Mouse (Mus musculus) embryo, embryonic 10.5 days (tissue): Measurements from ENCODE around the gene Cyb5d1.

Experiments used
- DNase-seq: peaks from one replicate; pipeline ENCODE4 v3.0.0-alpha.2; 2015; ENCODE audit warnings: low spot score

Cyb5d1 gene

GRCm38 (mm10) chr11:69379600-69379999, 15.8 kb downstream of the Cyb5d1 start:
- no peak for DNase-seq

GRCm38 (mm10) chr11:69377766-69378165, 17.7 kb downstream of the Cyb5d1 start:
- no peak for DNase-seq

DNA sequence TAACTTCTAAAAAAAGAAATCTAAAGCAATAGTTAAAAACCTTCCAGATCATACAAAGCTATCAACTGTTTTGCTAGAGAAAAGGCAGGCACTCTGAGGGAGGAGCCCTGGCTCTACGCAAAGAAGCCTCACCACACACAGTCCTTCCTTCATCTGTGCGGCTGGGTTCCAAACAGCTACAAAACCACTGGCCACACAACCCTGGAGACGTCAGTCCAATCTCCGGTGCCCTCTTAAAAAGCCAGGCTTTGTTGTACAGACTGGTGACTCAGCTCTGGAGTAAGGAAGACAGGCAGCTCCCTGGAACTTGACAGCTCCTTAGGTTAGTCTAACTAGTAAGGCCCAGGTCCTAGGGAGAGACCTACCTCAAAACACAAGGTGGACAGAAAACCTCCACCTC, 19.8 kb downstream of the Cyb5d1 start:
- no peak for DNase-seq

DNA sequence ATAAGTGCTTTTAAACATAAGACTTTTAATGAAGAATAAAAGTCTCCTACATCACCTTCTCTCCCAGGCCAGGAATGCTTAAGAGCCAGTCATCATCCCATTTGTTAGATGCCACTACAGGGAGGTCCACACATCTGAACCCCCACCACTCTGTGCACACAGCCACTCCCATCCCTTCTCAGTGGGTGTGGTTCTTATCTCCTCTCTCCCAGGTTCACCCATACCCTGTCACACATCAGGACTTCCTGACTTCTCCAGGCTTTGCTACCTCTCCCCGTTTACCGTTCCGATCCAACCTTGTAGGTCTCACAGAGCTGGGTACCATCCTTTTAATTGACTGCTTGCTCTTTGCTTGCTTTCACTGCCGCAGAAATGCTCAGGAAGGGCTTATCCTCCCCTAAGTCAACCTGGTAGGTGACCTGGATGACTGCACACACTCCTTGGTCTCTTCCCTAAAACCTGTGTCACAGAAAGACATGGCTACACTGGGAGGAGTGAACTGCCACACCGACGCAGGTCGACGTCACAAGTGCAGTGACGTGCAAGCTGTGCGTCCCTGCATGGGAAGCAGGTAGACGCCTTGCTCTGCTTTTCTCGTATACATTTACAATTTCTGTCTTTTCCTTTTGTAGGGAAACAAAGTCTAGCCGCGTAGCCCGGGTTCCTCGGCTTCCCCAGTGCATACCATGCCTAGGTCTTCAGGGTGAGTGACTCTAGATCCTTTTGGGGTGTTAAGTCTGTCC, 22.0 kb downstream of the Cyb5d1 start:
- DNase-seq, result no peak

DNA sequence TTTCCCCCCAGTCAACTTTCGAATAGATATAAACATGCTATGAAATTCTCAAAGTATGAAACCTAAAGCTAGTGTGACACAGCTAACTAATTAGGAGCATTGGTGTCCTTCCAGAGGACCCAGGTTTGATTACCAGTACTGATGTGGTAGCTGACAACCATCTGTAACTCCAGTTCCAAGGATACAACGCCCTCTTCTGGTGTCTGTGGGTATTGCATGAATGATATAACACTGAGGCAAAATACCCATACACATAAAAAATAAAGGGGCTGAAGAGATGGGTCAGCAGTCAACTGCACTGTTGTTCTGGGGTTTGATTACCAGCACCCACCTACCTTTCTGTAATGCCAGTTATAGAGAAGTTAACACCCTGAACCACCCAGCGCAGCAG, 22.7 kb downstream of the Cyb5d1 start:
- DNase-seq, result peak; percentile 37

DNA sequence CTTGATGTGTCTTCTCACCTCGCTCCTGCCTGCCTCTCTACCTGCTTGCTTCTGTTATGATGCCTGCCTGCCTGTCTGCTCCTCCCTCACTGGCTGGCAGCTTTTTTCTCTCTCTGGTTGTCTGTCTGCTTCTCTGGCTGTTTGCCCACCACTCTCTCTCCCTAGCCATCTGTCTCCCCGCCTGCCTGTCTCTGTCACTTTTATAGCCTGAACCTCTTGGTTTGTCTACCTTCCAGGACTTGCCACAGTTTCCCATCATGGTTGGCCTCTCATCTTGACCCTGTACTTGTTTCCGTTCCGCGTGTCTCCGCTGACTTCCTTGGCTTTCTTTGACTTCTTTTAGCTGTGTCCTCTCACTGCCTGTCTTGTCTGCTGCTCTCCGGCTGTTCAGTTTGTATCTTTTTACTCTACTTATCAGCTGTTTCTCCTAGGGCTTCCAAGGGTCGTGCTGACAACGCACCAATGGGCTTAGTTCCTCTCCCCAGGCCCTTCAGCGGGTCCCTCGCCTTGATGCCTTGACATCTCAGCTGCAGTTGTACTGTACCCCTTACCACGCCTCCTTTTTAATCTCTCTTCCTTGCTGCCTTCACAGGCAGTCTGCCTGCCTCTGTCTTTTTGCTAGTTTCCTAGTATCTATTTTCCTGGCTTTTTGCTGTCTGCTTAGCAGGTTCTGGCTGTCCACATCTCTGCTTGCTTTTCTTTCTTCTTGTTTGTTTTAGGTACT, 23.2 kb downstream of the Cyb5d1 start:
- DNase-seq, result peak; percentile 22

DNA sequence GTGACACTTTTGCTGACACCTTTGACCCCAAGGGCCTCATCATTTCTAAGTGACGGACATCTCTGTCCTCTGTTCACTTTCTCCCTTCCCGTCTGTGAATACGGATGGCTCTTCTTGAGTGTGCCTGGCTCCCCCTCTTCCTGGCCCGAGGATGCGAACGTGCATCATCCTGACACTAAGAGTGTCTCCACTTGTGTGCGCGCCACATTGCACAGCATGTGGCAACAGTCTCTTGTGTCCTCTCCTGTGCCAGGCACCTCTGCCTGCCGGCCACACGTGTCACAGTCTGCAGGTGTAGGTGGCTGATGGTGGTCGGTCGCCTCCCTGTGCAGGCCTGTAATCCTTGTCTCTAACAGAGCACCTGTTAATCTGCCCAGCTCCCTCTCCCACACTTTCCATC, 23.8 kb downstream of the Cyb5d1 start:
- peak; percentile 33 for DNase-seq

- peak; percentile 46 for DNase-seq
Observed at GRCm38 (mm10) chr11:69370817-69371215, 24.6 kb downstream of the Cyb5d1 start.

DNA sequence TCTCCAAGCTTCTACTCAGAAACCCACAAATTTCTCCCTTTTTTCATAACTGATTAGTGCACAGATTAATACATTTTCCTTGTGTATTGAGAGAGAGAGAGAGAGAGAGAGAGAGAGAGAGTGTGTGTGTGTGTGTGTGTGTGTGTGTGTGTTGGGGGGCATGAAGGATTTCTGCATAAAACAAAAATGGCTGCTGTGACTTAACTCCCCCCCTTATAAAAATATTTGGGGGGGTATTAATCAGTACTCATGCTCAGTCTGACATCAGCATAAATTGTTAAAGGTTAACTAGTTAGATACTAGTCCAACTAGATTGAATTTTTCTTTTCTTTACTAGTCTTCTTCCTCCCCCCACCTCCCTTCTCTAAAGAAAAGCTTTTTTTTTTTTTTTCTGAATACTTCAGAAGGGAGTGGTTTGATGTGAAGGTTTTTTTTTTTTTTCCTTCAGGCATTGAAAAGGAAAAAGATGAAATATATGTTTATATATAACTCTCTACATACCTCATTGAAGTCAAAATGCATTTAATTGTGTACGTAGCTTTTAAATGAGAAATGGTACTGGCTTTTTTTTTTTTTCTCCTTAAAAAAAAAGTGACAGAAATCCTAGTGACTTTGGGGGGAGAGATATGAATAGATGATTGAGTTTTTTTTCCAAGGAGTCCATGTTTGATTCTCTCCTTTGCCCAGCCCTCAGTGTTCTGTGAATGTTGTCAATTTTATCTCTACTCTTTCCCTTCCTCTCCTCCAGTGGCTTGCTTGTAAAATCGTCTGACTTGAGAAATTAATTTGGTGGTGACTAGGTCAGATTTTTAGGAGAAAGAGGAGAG, 25.2 kb downstream of the Cyb5d1 start:
- DNase-seq, result peak; percentile 49

GRCm38 (mm10) chr11:69369215-69369989, 26.0 kb downstream of the Cyb5d1 start, which contains the start of gene Chd3:
Chd3 (minus strand) TSS chr11:69369406.
- DNase-seq, result peak; percentile 46

DNA sequence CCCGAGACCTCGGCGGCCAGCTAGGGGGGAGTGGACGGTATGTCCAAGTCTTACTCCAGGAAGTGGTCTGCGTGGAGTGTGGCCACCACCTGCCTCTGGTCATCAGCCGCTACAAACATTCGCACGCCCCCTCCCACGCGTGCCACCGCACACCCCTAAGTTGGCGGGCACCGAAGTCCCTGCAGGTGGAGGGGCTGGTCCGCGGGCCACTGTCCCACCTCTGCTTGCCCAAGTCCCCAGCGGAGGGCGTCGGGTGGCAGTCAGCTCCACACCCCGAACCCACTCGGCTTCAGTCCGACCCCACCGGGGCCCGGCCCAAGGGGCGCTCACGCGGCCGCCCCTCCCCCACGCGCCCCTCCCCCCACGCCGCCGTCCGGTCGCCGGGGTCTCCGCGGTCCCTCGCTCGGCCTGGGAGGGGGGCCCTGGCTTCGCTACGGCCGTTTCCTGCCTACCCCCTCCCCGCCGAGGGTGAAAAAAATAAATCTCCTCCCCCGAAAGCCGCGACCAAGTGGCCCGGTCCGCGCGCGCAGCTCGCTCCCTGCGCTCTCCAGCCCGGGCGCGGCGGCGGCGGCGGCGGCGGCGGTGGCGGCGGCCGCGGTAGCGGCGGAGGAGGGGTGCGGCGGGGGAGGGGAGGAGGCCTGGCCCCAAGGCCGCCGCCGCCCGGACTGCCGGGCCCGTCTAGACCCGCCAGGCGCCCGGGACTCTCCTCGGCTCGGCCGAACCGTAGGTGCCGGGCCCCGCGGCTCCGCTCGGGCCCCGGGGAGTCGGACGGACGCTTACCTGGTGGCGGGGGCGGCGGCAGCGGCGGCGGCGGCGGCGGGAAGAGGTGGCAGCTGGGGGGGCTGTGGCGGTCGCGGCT, 26.8 kb downstream of the Cyb5d1 start:
- peak; percentile 60 for DNase-seq

- peak; percentile 82 for DNase-seq
Observed at GRCm38 (mm10) chr11:69367616-69368355, 27.6 kb downstream of the Cyb5d1 start.

GRCm38 (mm10) chr11:69366855-69367615, 28.4 kb downstream of the Cyb5d1 start:
- DNase-seq, result peak; percentile 77

- DNase-seq, result peak; percentile 94
Observed at GRCm38 (mm10) chr11:69366157-69366854, 29.1 kb downstream of the Cyb5d1 start.

DNA sequence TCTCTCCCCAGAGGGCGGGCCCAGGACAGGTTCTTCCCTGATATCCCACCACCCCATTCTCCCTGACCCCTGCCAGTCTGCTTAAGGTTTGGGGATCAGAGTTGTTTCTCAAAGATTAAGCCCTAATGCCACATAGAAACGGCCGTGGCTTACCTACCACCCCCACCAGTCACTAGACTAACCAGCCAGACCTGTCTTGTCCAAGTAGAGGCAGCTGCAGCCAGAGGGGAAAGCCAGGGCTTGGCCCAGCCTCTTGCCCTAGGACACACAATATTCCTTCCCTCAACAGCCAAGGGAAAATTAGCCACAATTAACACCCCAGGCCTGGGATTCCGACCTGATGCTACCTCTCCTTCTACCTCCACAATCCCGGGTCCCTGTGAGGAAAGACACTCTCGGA, 29.7 kb downstream of the Cyb5d1 start:
- DNase-seq, result peak; percentile 18

DNA sequence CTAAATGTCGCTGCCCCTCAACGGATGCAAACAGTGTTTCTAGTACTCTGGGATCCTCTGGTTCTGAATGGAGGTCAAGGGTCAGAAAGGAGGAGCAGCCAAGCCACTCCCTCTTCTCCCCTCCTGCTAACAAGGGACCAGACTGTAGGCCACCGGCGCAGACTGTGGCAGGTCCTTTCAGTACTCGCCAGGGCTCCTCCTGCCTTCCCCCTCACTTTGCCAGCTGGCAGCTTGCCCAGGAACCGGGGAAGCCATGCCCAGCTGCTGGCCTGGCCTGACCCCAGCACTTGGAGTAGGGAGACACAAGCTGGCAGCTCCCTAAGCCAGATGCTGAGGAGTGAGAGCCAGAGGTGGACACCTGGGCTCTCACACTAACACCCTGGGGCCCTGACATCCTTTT, 30.5 kb downstream of the Cyb5d1 start:
- peak; percentile 83 for DNase-seq

- no peak for DNase-seq
Observed at GRCm38 (mm10) chr11:69364376-69364775, 31.1 kb downstream of the Cyb5d1 start.

DNA sequence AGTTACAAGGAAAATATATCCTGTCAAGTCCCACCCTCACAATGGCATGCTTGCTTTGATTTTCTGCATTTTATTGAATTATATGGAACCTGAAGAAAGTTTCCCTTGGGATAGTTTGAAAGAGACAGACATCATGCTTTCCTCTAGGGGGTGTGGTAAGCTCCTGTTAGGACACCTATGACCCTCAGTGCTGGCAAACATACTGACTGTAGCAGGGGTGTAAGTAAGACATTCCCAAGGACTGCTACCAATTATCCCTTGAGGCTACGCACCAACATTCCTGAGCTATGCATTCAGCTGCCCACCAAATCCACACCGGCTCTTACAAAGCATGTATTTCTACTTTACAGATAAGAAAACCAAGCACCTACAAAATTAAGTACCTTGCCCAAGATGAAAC, 33.0 kb downstream of the Cyb5d1 start:
- peak; percentile 40 for DNase-seq

DNA sequence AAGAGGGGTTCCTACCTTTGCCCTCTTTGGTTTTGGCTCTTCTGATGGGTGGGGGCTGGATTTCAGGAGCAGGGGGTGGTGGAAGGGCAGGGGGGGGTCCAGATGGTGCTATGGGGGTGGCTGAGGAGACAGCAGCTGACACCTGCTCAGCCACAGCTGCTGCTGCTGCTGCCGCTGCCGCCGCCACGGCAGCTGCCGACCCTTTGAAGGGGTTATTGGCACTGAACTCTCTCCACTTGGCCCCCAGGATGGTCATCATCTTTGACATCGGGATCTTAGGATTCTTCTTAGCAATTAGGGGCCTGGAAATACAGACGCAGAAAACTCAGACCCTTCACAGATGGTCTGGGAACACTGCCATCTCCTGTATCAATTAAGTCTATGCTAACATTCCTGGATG, 33.4 kb downstream of the Cyb5d1 start:
- DNase-seq, result no peak
